Mouse (Mus musculus): ENCODE measurements around the gene Gm20479.

DNA sequence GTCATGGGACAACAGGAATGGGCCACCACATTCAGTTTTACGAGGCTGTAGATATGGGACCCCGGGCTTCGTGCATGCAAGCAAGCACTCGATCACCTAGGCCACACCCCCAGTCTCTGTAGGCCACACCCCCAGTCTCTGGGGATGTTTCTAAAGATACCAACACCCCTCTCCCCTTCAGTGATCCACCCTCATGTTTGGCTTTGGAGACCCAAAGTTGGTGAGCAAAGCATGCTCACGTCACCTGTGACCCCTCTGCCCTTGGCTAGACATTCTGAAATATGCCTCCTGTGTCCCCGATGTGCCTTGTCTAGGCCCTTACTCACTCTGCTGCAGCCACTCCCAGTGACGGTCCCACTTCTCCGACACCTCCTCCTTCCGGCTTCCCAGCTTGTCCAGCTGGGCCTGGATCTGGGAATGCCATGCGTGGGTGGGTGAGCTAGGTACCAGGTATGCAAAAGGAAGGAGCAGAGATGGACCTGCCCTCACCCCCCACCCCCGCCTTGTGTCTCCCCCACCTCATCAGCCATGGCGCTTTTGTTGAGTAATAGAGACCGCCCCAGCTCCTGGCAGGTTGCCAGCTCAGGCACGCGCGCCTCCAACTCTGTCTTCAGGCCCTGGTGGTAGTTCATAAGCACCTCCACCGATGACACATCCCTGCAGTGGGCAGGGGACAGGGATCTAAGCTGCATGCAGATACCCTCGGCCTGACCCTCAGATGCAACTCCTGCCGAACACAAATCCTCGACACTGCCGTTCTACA lies 9.0 kb upstream of the Gm20479 start:
- TF ChIP-seq CTCF (IDR thresholded peaks at IDR 0.05; ENCODE audit: control insufficient read depth, insufficient read depth, low read length) (no peak), POLR2A (IDR thresholded peaks at IDR 0.05; ENCODE audit: borderline replicate concordance, control insufficient read depth, low read depth, low read length) (no peak)
